Mouse (Mus musculus) erythroblast, embryonic 14.5 days (primary cell): Measurements from ENCODE around the gene Ambp.

Experiments used
- GATA1 ChIP-seq: IDR thresholded peaks from 2 replicates; pipeline ENCODE4 v1.6.1; 2012; ENCODE audit warnings: low read length, inconsistent platforms, mixed read lengths
- TAL1 ChIP-seq: IDR thresholded peaks from 3 replicates; pipeline ENCODE4 v1.6.1; 2012; ENCODE audit warnings: low read length, inconsistent platforms, mixed read lengths

- TF ChIP-seq GATA1 (no peak), TAL1 (no peak)
Measured at GRCm38 (mm10) chr4:63156726-63157634, 2.4 kb upstream of the Ambp start.
